Mouse (Mus musculus): ENCODE measurements around the gene Rnf34.

- TF ChIP-seq CHD2 (IDR thresholded peaks at IDR 0.05; ENCODE audit: low read depth, low read length) (no peak), MAFK (IDR thresholded peaks at IDR 0.05; ENCODE audit: insufficient read depth, low read depth, low read length) (no peak), HCFC1 (IDR thresholded peaks at IDR 0.05; ENCODE audit: borderline replicate concordance, insufficient read depth, low read length) (no peak), ZC3H11A (IDR thresholded peaks at IDR 0.05; ENCODE audit: borderline replicate concordance, low read depth, low read length) (no peak)
Observed at GRCm38 (mm10) chr5:122909481-122909880, 59.6 kb downstream of the Rnf34 start.

All from ES-E14 (cell line).